Mouse (Mus musculus) forebrain, embryonic 12.5 days (tissue): ENCODE results near the gene Cmtm7. TPM values are rescaled to one million over a fixed set of nuclear protein-coding genes. Genes with fewer than 3 reads are reported as not detected.

Experiments used
- ATAC-seq: fragments of 200-750 bp; cut with Nextera tagmentation; 2 replicates; pipeline ENCODE4 v1.8.0; 2017; ENCODE audit warnings: moderate TSS enrichment; ENCODE audit not compliant: low FRiP score
- H3K27ac ChIP-seq: fragments of 300-500 bp; sonication (generic); 2 replicates; pipeline ENCODE4 v1.5.1; 2016; ENCODE audit warnings: mild to moderate bottlenecking
- H3K27me3 ChIP-seq: fragments of 300-500 bp; sonication (generic); 2 replicates; pipeline ENCODE4 v1.6.1; 2016; ENCODE audit warnings: mild to moderate bottlenecking
- H3K36me3 ChIP-seq: fragments of 300-500 bp; sonication (generic); replicated peaks from 2 replicates; pipeline ENCODE4 v1.6.1; 2016; ENCODE audit warnings: mild to moderate bottlenecking
- H3K4me1 ChIP-seq: fragments of 300-500 bp; sonication (generic); 2 replicates; pipeline ENCODE4 v1.6.1; 2016
- H3K4me2 ChIP-seq: fragments of 300-500 bp; sonication (generic); 2 replicates; pipeline ENCODE4 v1.6.1; 2016; ENCODE audit warnings: mild to moderate bottlenecking, moderate library complexity
- H3K4me3 ChIP-seq: fragments of 300-500 bp; sonication (generic); replicated peaks from 2 replicates; pipeline ENCODE4 v1.5.1; 2016; ENCODE audit warnings: mild to moderate bottlenecking
- H3K9ac ChIP-seq: fragments of 300-500 bp; sonication (generic); 2 replicates; pipeline ENCODE4 v1.6.1; 2016; ENCODE audit warnings: mild to moderate bottlenecking
- H3K9me3 ChIP-seq: fragments of 300-500 bp; sonication (generic); 2 replicates; pipeline ENCODE4 v1.6.1; 2016
- WGBS: fragments of 180-500 bp; shearing (Covaris S2); methylation state at CpG from one replicate; pipeline ENCODE4 v1.1.7; 2016; 5-methylcytosine and 5-hydroxymethylcytosine counted together
- polyA plus RNA-seq: library from polyadenylated mRNA; unstranded; fragments of >200 nt; fragmentation: Nextera tagmentation; extraction: Ambion mirVana; gene quantifications from 2 replicates; pipeline ENCODE4 v1.2.1, GENCODE M21; 2016

The Cmtm7 gene
- polyA plus RNA-seq, 1 experiment from 2014 or later: 41.2 TPM

- H3K27me3 ChIP-seq: no peaks in the 10 kb centered on the region
- H3K4me1 ChIP-seq: peaks cover 15% of the 10 kb centered on the region
- H3K9me3 ChIP-seq: no peaks in the 10 kb centered on the region
- H3K4me3 ChIP-seq: no peak overlapping the region
- ATAC-seq: no peak
- WGBS: 91% methylated on average over 8 of the region's 8 CpGs
- no peak overlapping the region for H3K4me2 ChIP-seq
- no peak overlapping the region for H3K9ac ChIP-seq
- H3K27ac ChIP-seq: no peak overlapping the region
- no peaks in the 10 kb centered on the region for H3K36me3 ChIP-seq
Measured at GRCm38 (mm10) chr9:114789989-114790388, 8.3 kb upstream of the Cmtm7 start.

GRCm38 (mm10) chr9:114789557-114789956, 7.9 kb upstream of the Cmtm7 start:
- peaks cover 15% of the 10 kb centered on the region for H3K4me1 ChIP-seq
- H3K27me3 ChIP-seq: no peaks in the 10 kb centered on the region
- H3K4me3 ChIP-seq: no peak overlapping the region
- no peak overlapping the region for H3K9ac ChIP-seq
- ATAC-seq: no peak
- no peak overlapping the region for H3K27ac ChIP-seq
- no peaks in the 10 kb centered on the region for H3K9me3 ChIP-seq
- H3K4me2 ChIP-seq: no peak overlapping the region
- WGBS: 92% methylated on average over 7 of the region's 7 CpGs
- H3K36me3 ChIP-seq: no peaks in the 10 kb centered on the region

GRCm38 (mm10) chr9:114788697-114789096, 7.0 kb upstream of the Cmtm7 start:
- Histone ChIP-seq H3K36me3 (no peaks in the 10 kb centered on the region), H3K4me1 (peaks cover 15% of the 10 kb centered on the region), H3K9me3 (no peaks in the 10 kb centered on the region), H3K27me3 (no peaks in the 10 kb centered on the region), H3K9ac (no peak overlapping the region), H3K27ac (no peak overlapping the region), H3K4me3 (no peak overlapping the region), H3K4me2 (no peak overlapping the region)
- ATAC-seq: no peak
- WGBS: 95% methylated on average over 8 of the region's 8 CpGs

- ATAC-seq: no peak
- H3K4me2 ChIP-seq: no peak overlapping the region
- H3K36me3 ChIP-seq: no peaks in the 10 kb centered on the region
- no peak overlapping the region for H3K4me3 ChIP-seq
- H3K27me3 ChIP-seq: no peaks in the 10 kb centered on the region
- H3K9me3 ChIP-seq: no peaks in the 10 kb centered on the region
- no peak overlapping the region for H3K9ac ChIP-seq
- H3K27ac ChIP-seq: no peak overlapping the region
- peaks cover 15% of the 10 kb centered on the region for H3K4me1 ChIP-seq
- 91% methylated on average over 7 of the region's 7 CpGs for WGBS
Measured at GRCm38 (mm10) chr9:114787716-114788115, 6.1 kb upstream of the Cmtm7 start.

GRCm38 (mm10) chr9:114787134-114787533, 5.5 kb upstream of the Cmtm7 start:
- H3K36me3 ChIP-seq: no peaks in the 10 kb centered on the region
- no peak overlapping the region for H3K27ac ChIP-seq
- H3K9me3 ChIP-seq: no peaks in the 10 kb centered on the region
- H3K27me3 ChIP-seq: 0 out of 2 replicates have a peak, but pooled peaks cover 3% of the 10 kb centered on the region
- no peak for ATAC-seq
- H3K4me3 ChIP-seq: no peak overlapping the region
- no peak overlapping the region for H3K4me2 ChIP-seq
- no peak overlapping the region for H3K9ac ChIP-seq
- peaks cover 14% of the 10 kb centered on the region for H3K4me1 ChIP-seq
- WGBS: 94% methylated on average over 5 of the region's 5 CpGs

GRCm38 (mm10) chr9:114785432-114786125, 3.9 kb upstream of the Cmtm7 start:
- ATAC-seq: no peak
- WGBS: 11% methylated on average over 16 of the region's 16 CpGs
- no peak overlapping the region for H3K4me3 ChIP-seq
- no peaks in the 10 kb centered on the region for H3K36me3 ChIP-seq
- no peak overlapping the region for H3K27ac ChIP-seq
- H3K9me3 ChIP-seq: no peaks in the 10 kb centered on the region
- H3K4me1 ChIP-seq: peaks cover 22% of the 10 kb centered on the region
- no peak overlapping the region for H3K9ac ChIP-seq
- H3K4me2 ChIP-seq: no peak overlapping the region; the same call in 1 of the 2 replicates
- 0 out of 2 replicates have a peak, but pooled peaks cover 3% of the 10 kb centered on the region for H3K27me3 ChIP-seq

GRCm38 (mm10) chr9:114780746-114781525, 720 bp downstream of the Cmtm7 start:
- H3K36me3 ChIP-seq: no peaks in the 10 kb centered on the region

GRCm38 (mm10) chr9:114779984-114780745, 1.5 kb downstream of the Cmtm7 start:
- no peak overlapping the region for H3K27ac ChIP-seq
- H3K9ac ChIP-seq: peak overlapping the region; percentile 71
- WGBS: 32% methylated on average over 23 of the region's 23 CpGs
- H3K4me1 ChIP-seq: peaks cover 26% of the 10 kb centered on the region
- no peak for ATAC-seq
- no peaks in the 10 kb centered on the region for H3K36me3 ChIP-seq
- peak overlapping the region; percentile 52 for H3K4me3 ChIP-seq
- 0 out of 2 replicates have a peak, but pooled peaks cover 3% of the 10 kb centered on the region for H3K27me3 ChIP-seq
- no peaks in the 10 kb centered on the region for H3K9me3 ChIP-seq
- peak overlapping the region; percentile 95 for H3K4me2 ChIP-seq

More at GRCm38 (mm10) chr9:114780746-114781525, 720 bp downstream of the Cmtm7 start:
- Histone ChIP-seq H3K27me3 (0 out of 2 replicates have a peak, but pooled peaks cover 3% of the 10 kb centered on the region), H3K4me1 (peaks cover 30% of the 10 kb centered on the region), H3K9ac (peak overlapping the region; percentile 71), H3K4me2 (peak overlapping the region; percentile 95), H3K9me3 (no peaks in the 10 kb centered on the region), H3K27ac (0 out of 2 replicates have a peak overlapping the region, but pooled peaks have one; percentile 50), H3K4me3 (peak overlapping the region; percentile 52)
- under 1% methylated on average over 38 of the region's 38 CpGs for WGBS
- ATAC-seq: peak; percentile 45

- Histone ChIP-seq H3K4me2 (no peak overlapping the region), H3K36me3 (no peaks in the 10 kb centered on the region), H3K27me3 (0 out of 2 replicates have a peak, but pooled peaks cover 3% of the 10 kb centered on the region), H3K27ac (no peak overlapping the region), H3K4me1 (peaks cover 26% of the 10 kb centered on the region), H3K9me3 (no peaks in the 10 kb centered on the region), H3K4me3 (no peak overlapping the region), H3K9ac (no peak overlapping the region)
- 93% methylated on average over 7 of the region's 7 CpGs for WGBS
- no peak for ATAC-seq
Measured at GRCm38 (mm10) chr9:114778877-114779276, 2.8 kb downstream of the Cmtm7 start.

- Histone ChIP-seq H3K4me1 (peaks cover 26% of the 10 kb centered on the region), H3K9ac (no peak overlapping the region), H3K27me3 (0 out of 2 replicates have a peak, but pooled peaks cover 3% of the 10 kb centered on the region), H3K4me2 (no peak overlapping the region), H3K9me3 (no peaks in the 10 kb centered on the region), H3K27ac (no peak overlapping the region), H3K4me3 (no peak overlapping the region), H3K36me3 (no peaks in the 10 kb centered on the region)
- no peak for ATAC-seq
- 84% methylated on average over 7 of the region's 7 CpGs for WGBS
Measured at GRCm38 (mm10) chr9:114778047-114778390, 3.6 kb downstream of the Cmtm7 start.

GRCm38 (mm10) chr9:114777178-114778046, 4.2 kb downstream of the Cmtm7 start:
- WGBS: 88% methylated on average over 6 of the region's 6 CpGs
- no peak for ATAC-seq

More at GRCm38 (mm10) chr9:114777178-114778046, 4.2 kb downstream of the Cmtm7 start:
- H3K9ac ChIP-seq: no peak overlapping the region
- H3K9me3 ChIP-seq: no peaks in the 10 kb centered on the region
- no peak overlapping the region for H3K27ac ChIP-seq
- H3K4me2 ChIP-seq: no peak overlapping the region
- no peak overlapping the region for H3K4me3 ChIP-seq
- H3K36me3 ChIP-seq: no peaks in the 10 kb centered on the region
- peaks cover 26% of the 10 kb centered on the region for H3K4me1 ChIP-seq
- H3K27me3 ChIP-seq: 0 out of 2 replicates have a peak, but pooled peaks cover under 1% of the 10 kb centered on the region
